Comparison of ENCODE assay signal across 10 mouse cellular contexts in genomic region chr10:4553442-4554119, GRCm38 (mm10). TPM values are rescaled to one million over a fixed set of nuclear protein-coding genes. Genes with fewer than 3 reads are reported as not detected.
A peak's percentile ranks its signal among the peaks of the same experiment; 100 is the strongest.
DNase-seq lines count a peak whose midpoint lies in the region; ATAC-seq and TF ChIP-seq lines count a peak whose summit lies in the region.
"Had no signal": no experiment of that assay in that cellular context is flagged by ENCODE, and none has a peak within 500 bp of the region (broad histone marks: within the 10 kb centered on the region; RNA-seq: fewer than 3 reads in every experiment).

No protein-coding gene starts in this region.

- H3K9me3 ChIP-seq in intestine, postnatal 0 days (ENCODE audit: control insufficient read depth) = no peaks in the 10 kb centered on the region
- H3K9me3 ChIP-seq: heart, embryonic 13.5 days; liver, embryonic 13.5 days had no signal

- no peak overlapping the region for H3K27ac ChIP-seq in intestine, postnatal 0 days (ENCODE audit: low read depth, low read length)
- H3K27ac ChIP-seq: heart, embryonic 13.5 days; liver, embryonic 13.5 days had no signal

- no peak overlapping the region for H3K9ac ChIP-seq in intestine, postnatal 0 days (ENCODE audit: low read depth, low read length)
- H3K9ac ChIP-seq: heart, embryonic 13.5 days; liver, embryonic 13.5 days had no signal

- no peak for ATAC-seq in intestine, postnatal 0 days

- peak; percentile 53 for DNase-seq in ovary, postnatal 10 days (ENCODE audit: low spot score)
- DNase-seq in ovary, adult 18-20 months (ENCODE audit: low spot score) = no peak
- DNase-seq in gastrocnemius, postnatal 4 days (ENCODE audit: low spot score in 2 of 2) = peak; percentile 16 to 32
- DNase-seq in kidney, postnatal 36 days = peak; percentile 53 to 61
- DNase-seq in frontal cortex, adult 2 months (ENCODE audit: extremely low spot score in 1 of 2, low spot score in 1 of 2) = no peak
- DNase-seq in thymus, postnatal 0 days (ENCODE audit: low spot score) = no peak
- DNase-seq: liver, embryonic 13.5 days; thymus, postnatal 36 days had no signal

- H3K4me3 ChIP-seq in intestine, postnatal 0 days (ENCODE audit: low read depth, low read length) = no peak overlapping the region
- H3K4me3 ChIP-seq: heart, embryonic 13.5 days; liver, embryonic 13.5 days had no signal

- H3K4me1 ChIP-seq in intestine, postnatal 0 days (replicated peaks; ENCODE audit: control insufficient read depth, insufficient read depth, low read length) = no peaks in the 10 kb centered on the region
- H3K4me1 ChIP-seq: heart, embryonic 13.5 days; liver, embryonic 13.5 days had no signal

- H3K27me3 ChIP-seq in intestine, postnatal 0 days (replicated peaks; ENCODE audit: control insufficient read depth, insufficient read depth, low read length) = no peaks in the 10 kb centered on the region
- H3K27me3 ChIP-seq: heart, embryonic 13.5 days; liver, embryonic 13.5 days had no signal

- WGBS in intestine, postnatal 0 days = 61% methylated on average over 9 of the region's 9 CpGs

- H3K4me2 ChIP-seq in intestine, postnatal 0 days (replicated peaks; ENCODE audit: low read depth) = no peak overlapping the region
- H3K4me2 ChIP-seq: heart, embryonic 13.5 days; liver, embryonic 13.5 days had no signal

- no peaks in the 10 kb centered on the region for H3K36me3 ChIP-seq in intestine, postnatal 0 days (ENCODE audit: control insufficient read depth, insufficient read depth)
- H3K36me3 ChIP-seq: heart, embryonic 13.5 days; liver, embryonic 13.5 days had no signal

- TF ChIP-seq CTCF in intestine, postnatal 0 days (IDR thresholded peaks at IDR 0.05; ENCODE audit: low read depth) = no peak

RNA-seq across cellular contexts. Expression of gene Esr1, which starts 57.8 kb away (rescaled TPM):
- total RNA-seq in gastrocnemius, postnatal 4 days (2021) = 10 to 100 TPM; 25.3 to 32.6 TPM
- 1.4 and 2.6 TPM in 2 replicates for polyA plus RNA-seq in frontal cortex, adult 2 months (2012; rRNA removed)
- 0.28 and 0.47 TPM in 2 replicates for polyA plus RNA-seq in thymus, postnatal 0 days (2015; fragmentation: Nextera tagmentation; extraction: Ambion mirVana)
- polyA plus RNA-seq in intestine, postnatal 0 days (2015; fragmentation: Nextera tagmentation; extraction: Ambion mirVana) = 0.77 and 0.90 TPM in 2 replicates

Comparison
In these comparisons a context has a peak if more than half of its experiments do, and no peak if none do; other contexts are left out.
1. DNase-seq: peak in ovary, postnatal 10 days (single experiment), gastrocnemius, postnatal 4 days (2 of 2) and kidney, postnatal 36 days (2 of 2); none in ovary, adult 18-20 months (single experiment), frontal cortex, adult 2 months (0 of 2) and thymus, postnatal 0 days (single experiment).